ENCODE assay signal across 26 mouse cellular contexts in the genomic region with DNA sequence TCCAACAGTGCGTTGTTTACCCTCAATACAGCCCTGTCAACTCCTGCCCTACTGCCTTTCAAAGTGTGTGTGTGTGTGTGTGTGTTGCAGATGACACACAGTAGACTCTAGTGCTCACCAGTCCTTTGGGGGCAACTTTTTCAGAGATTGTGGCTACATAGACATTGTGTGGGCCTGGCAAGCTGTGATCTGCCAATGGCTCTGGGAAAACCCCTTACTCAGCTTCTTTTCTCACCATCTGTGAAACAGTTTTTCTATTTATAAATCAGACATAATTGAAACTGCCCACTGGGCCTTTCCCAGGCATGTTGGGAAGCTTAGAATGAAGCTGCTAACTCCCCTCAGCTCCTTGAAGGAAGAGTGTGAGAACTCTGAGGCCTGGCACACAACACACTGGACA.
"Had no signal": no experiment of that assay in that cellular context is flagged by ENCODE, and none has a peak within 500 bp of the region (broad histone marks: within the 10 kb centered on the region; RNA-seq: fewer than 3 reads in every experiment).

No protein-coding gene starts in this region.

- H3K36me3 ChIP-seq: limb, embryonic 12.5 days; limb, embryonic 15.5 days; midbrain, embryonic 15.5 days; neural tube, embryonic 15.5 days had no signal

- H3K9ac ChIP-seq: limb, embryonic 12.5 days; limb, embryonic 15.5 days; liver, embryonic 14.5 days; liver, postnatal 0 days; lung, embryonic 14.5 days; midbrain, embryonic 15.5 days; neural tube, embryonic 15.5 days had no signal

- H3K27ac ChIP-seq: kidney, postnatal 0 days; layer of hippocampus, adult 2 months; left cerebral cortex, adult 2 months; limb, embryonic 12.5 days; limb, embryonic 15.5 days; liver, embryonic 14.5 days; macrophage; midbrain, embryonic 15.5 days; neural tube, embryonic 15.5 days; stomach, postnatal 0 days had no signal

- H3K9me3 ChIP-seq: limb, embryonic 12.5 days; limb, embryonic 15.5 days; midbrain, embryonic 15.5 days; neural tube, embryonic 15.5 days had no signal

- H3K4me2 ChIP-seq: limb, embryonic 12.5 days; limb, embryonic 15.5 days; liver, embryonic 11.5 days; lung, embryonic 14.5 days; midbrain, embryonic 15.5 days; neural tube, embryonic 15.5 days had no signal

- ATAC-seq: liver, postnatal 0 days; lung, postnatal 0 days; midbrain, embryonic 15.5 days had no signal

- DNase-seq: kidney, adult 18-20 months; kidney, adult 9 months; kidney, postnatal 25 days; layer of hippocampus, adult 9-11 months; layer of hippocampus, postnatal 36 days; liver, postnatal 0 days; lung, embryonic 14.5 days; right cerebral cortex, adult 18-20 months; right cerebral cortex, postnatal 14 days; right cerebral cortex, postnatal 4 days; thymus, adult 2 months; thymus, postnatal 14 days; thymus, postnatal 4 days had no signal

- H3K27me3 ChIP-seq: limb, embryonic 12.5 days; limb, embryonic 15.5 days; midbrain, embryonic 15.5 days; neural tube, embryonic 15.5 days had no signal

- H3K4me3 ChIP-seq: layer of hippocampus, adult 2 months; left cerebral cortex, adult 2 months; limb, embryonic 12.5 days; limb, embryonic 15.5 days; midbrain, embryonic 15.5 days; myocyte; neural tube, embryonic 15.5 days had no signal
